In genomic region chr6:73014317-73015160, GRCm38 (mm10) we compare ENCODE assay signal across 8 mouse cellular contexts. TPM values are rescaled to one million over a fixed set of nuclear protein-coding genes. Genes with fewer than 3 reads are reported as not detected.
DNase-seq lines count a peak whose midpoint lies in the region; ATAC-seq lines count a peak whose summit lies in the region.

No protein-coding gene starts in this region.

- no peak for ATAC-seq in monocyte, adult 5-6 weeks (replicated peaks; ENCODE audit: insufficient number of reproducible peaks, low FRiP score, low TSS enrichment, poor library complexity, severe bottlenecking)
- no peak for ATAC-seq in cerebellum, adult (ENCODE audit: insufficient number of reproducible peaks, low FRiP score, low TSS enrichment)

- peak; percentile 17 to 47 for DNase-seq in heart, postnatal 14 days
- DNase-seq in heart, postnatal 36 days, result no peak
- peak; percentile 28 for DNase-seq in adrenal gland, postnatal 14 days
- peak; percentile 11 for DNase-seq in gastrocnemius, postnatal 25 days
- DNase-seq in lung, postnatal 10 days, result peak; percentile 90
- no peak for DNase-seq in yolk sac, embryonic 10.5 days (ENCODE audit: low spot score)

- intact Hi-C loops in heart, postnatal 14 days (cut with DNase I), result loop anchor here (5.0 kb wide), 1 partner anchor 57 kb away; the partner anchor contains the start of gene Tmsb10
- intact Hi-C loops in heart, postnatal 36 days (cut with DNase I), result no loop called here

RNA-seq across cellular contexts. Expression of gene Tmsb10, which starts 56.0 kb away (rescaled TPM):
- total RNA-seq in heart, postnatal 14 days (2021), result 100 to 1,000 TPM; 220 to 281 TPM
- 100 to 1,000 TPM; 112 to 120 TPM for total RNA-seq in heart, postnatal 36 days (2021)
- 355 and 495 TPM in 2 replicates for total RNA-seq in adrenal gland, postnatal 14 days (2021)
- 100 to 1,000 TPM in 1 of 2 experiments, 10 to 100 TPM in 1; 81.7 to 136 TPM for total RNA-seq in gastrocnemius, postnatal 25 days (2021)
- total RNA-seq in monocyte, adult 5-6 weeks (2017), result 1,040 to 2,074 TPM (median 1,179 TPM) in 3 replicates

Comparison
In these comparisons a context has a peak if more than half of its experiments do, and no peak if none do; other contexts are left out.
1. DNase-seq: peak in heart, postnatal 14 days (2 of 2), adrenal gland, postnatal 14 days (single experiment), gastrocnemius, postnatal 25 days (single experiment) and lung, postnatal 10 days (single experiment); none in heart, postnatal 36 days (0 of 2) and yolk sac, embryonic 10.5 days (single experiment).